Mouse (Mus musculus) MEL (cell line): ENCODE results near the gene Clec4f. TPM values are rescaled to one million over a fixed set of nuclear protein-coding genes. Genes with fewer than 3 reads are reported as not detected.

Experiments used
- DNase-seq: peaks from one replicate; pipeline ENCODE4 v3.0.0; 2011; ENCODE audit warnings: low read depth, low spot score
- H3K27ac ChIP-seq: 2 replicates; pipeline ENCODE4 v1.5.1; 2012; ENCODE audit warnings: low read depth, mild to moderate bottlenecking, control low read depth, low read length, moderate library complexity; ENCODE audit not compliant: control insufficient read depth
- H3K27me3 ChIP-seq, 2 experiments: fragments of 150-350 bp in 1 of 2; sonication (generic) in 1 of 2; 2 replicates each; pipeline ENCODE4 v1.6.1; 2012; ENCODE audit warnings: low read length in 2 of 2, mild to moderate bottlenecking in 2 of 2, improper control_type of control experiment in 1 of 2, moderate library complexity in 1 of 2; ENCODE audit not compliant: insufficient read depth in 2 of 2, control insufficient read depth in 1 of 2
- H3K36me3 ChIP-seq, 2 experiments: 2 replicates each; pipeline ENCODE4 v1.6.1; 2012 to 2014; ENCODE audit warnings: low read length in 2 of 2, improper control_type of control experiment in 1 of 2, inconsistent platforms in 1 of 2, mild to moderate bottlenecking in 1 of 2; ENCODE audit not compliant: insufficient read depth in 2 of 2, control insufficient read depth in 1 of 2
- H3K4me1 ChIP-seq, 2 experiments: fragments of 150-350 bp in 1 of 2; sonication (generic) in 1 of 2; 2 replicates each; pipeline ENCODE4 v1.6.1; 2012; ENCODE audit warnings: low read length in 2 of 2, improper control_type of control experiment in 1 of 2, mild to moderate bottlenecking in 1 of 2; ENCODE audit not compliant: insufficient read depth in 2 of 2, control insufficient read depth in 1 of 2
- H3K4me3 ChIP-seq, 2 experiments: fragments of 150-350 bp in 1 of 2; sonication (generic) in 1 of 2; 2 replicates each; pipeline ENCODE4 v1.5.1; 2012; ENCODE audit warnings: low read depth in 2 of 2, low read length in 2 of 2, mild to moderate bottlenecking in 2 of 2, moderate library complexity in 2 of 2, control low read depth in 1 of 2, improper control_type of control experiment in 1 of 2; ENCODE audit not compliant: control insufficient read depth in 1 of 2, insufficient read depth in 1 of 2
- H3K79me2 ChIP-seq: 2 replicates; pipeline ENCODE4 v1.6.1; 2012; ENCODE audit warnings: mild to moderate bottlenecking, low read length, moderate library complexity; ENCODE audit not compliant: control insufficient read depth, poor library complexity, insufficient read depth
- H3K9ac ChIP-seq: 2 replicates; pipeline ENCODE4 v1.6.1; 2012; ENCODE audit warnings: low read depth, mild to moderate bottlenecking, control low read depth, low read length, moderate library complexity; ENCODE audit not compliant: control insufficient read depth, poor library complexity, severe bottlenecking
- H3K9me3 ChIP-seq: fragments of 150-350 bp; sonication (generic); replicated peaks from 2 replicates; pipeline ENCODE4 v1.6.1; 2012; ENCODE audit warnings: mild to moderate bottlenecking, low read length, improper control_type of control experiment, moderate library complexity; ENCODE audit not compliant: insufficient read depth
- BHLHE40 ChIP-seq: IDR thresholded peaks from 2 replicates; pipeline ENCODE4 v1.6.1; 2012; ENCODE audit warnings: low read depth, mild to moderate bottlenecking, inconsistent platforms, low read length, improper control_type of control experiment, borderline replicate concordance
- CHD2 ChIP-seq: IDR thresholded peaks from 2 replicates; pipeline ENCODE4 v1.6.1; 2011; ENCODE audit warnings: low read length, improper control_type of control experiment
- CTCF ChIP-seq, 3 experiments: IDR thresholded peaks in 2 of 3; conservative IDR thresholded peaks in 1 of 3; 2 replicates each; pipeline ENCODE4 v1.5.1; 2011 to 2012; ENCODE audit warnings: low read length in 3 of 3, low read depth in 2 of 3, mild to moderate bottlenecking in 2 of 3, improper control_type of control experiment in 1 of 3, inconsistent platforms in 1 of 3, mixed read lengths in 1 of 3, moderate library complexity in 1 of 3; ENCODE audit not compliant: control insufficient read depth in 1 of 3, insufficient read depth in 1 of 3, poor library complexity in 1 of 3, severe bottlenecking in 1 of 3
- E2F4 ChIP-seq: IDR thresholded peaks from 2 replicates; pipeline ENCODE4 v1.6.1; 2011; ENCODE audit warnings: low read depth, low read length, improper control_type of control experiment, borderline replicate concordance
- EP300 ChIP-seq, 2 experiments: IDR thresholded peaks; 2 replicates each; pipeline ENCODE4 v1.6.1; 2011; ENCODE audit warnings: improper control_type of control experiment in 2 of 2, low read length in 2 of 2, low read depth in 1 of 2, mild to moderate bottlenecking in 1 of 2
- ETS1 ChIP-seq: IDR thresholded peaks from 2 replicates; pipeline ENCODE4 v1.6.1; 2012; ENCODE audit warnings: low read depth, mild to moderate bottlenecking, inconsistent platforms, low read length, improper control_type of control experiment, moderate library complexity
- GATA1 ChIP-seq: IDR thresholded peaks from 2 replicates; pipeline ENCODE4 v1.6.1; 2011; ENCODE audit warnings: low read depth, low read length, improper control_type of control experiment
- HCFC1 ChIP-seq: IDR thresholded peaks from 2 replicates; pipeline ENCODE4 v1.6.1; 2012; ENCODE audit warnings: low read depth, mild to moderate bottlenecking, inconsistent platforms, low read length, improper control_type of control experiment, moderate library complexity
- JUND ChIP-seq: IDR thresholded peaks from 2 replicates; pipeline ENCODE4 v1.6.1; 2011; ENCODE audit warnings: low read depth, mild to moderate bottlenecking, improper control_type of control experiment, low read length
- KAT2A ChIP-seq: conservative IDR thresholded peaks from 2 replicates; pipeline ENCODE4 v1.6.1; 2012; ENCODE audit warnings: low read depth, low read length, improper control_type of control experiment, inconsistent platforms
- MAX ChIP-seq: IDR thresholded peaks from 2 replicates; pipeline ENCODE4 v1.6.1; 2011; ENCODE audit warnings: low read length, improper control_type of control experiment
- MAZ ChIP-seq: IDR thresholded peaks from 2 replicates; pipeline ENCODE4 v1.6.1; 2012; ENCODE audit warnings: low read depth, mild to moderate bottlenecking, inconsistent platforms, low read length, improper control_type of control experiment
- MEF2A ChIP-seq: IDR thresholded peaks from 2 replicates; pipeline ENCODE4 v1.6.1; 2014; ENCODE audit warnings: low read depth, mild to moderate bottlenecking, inconsistent platforms, low read length, improper control_type of control experiment; ENCODE audit not compliant: poor library complexity, insufficient replicate concordance, severe bottlenecking; ENCODE audit errors: extremely low read depth
- MXI1 ChIP-seq: IDR thresholded peaks from 2 replicates; pipeline ENCODE4 v1.6.1; 2011; ENCODE audit warnings: mild to moderate bottlenecking, low read depth, low read length, improper control_type of control experiment
- MYB ChIP-seq: IDR thresholded peaks from 2 replicates; pipeline ENCODE4 v1.6.1; 2011; ENCODE audit warnings: mild to moderate bottlenecking, low read depth, low read length, improper control_type of control experiment
- MYC ChIP-seq: IDR thresholded peaks from 2 replicates; pipeline ENCODE4 v1.6.1; 2011; ENCODE audit warnings: low read depth, mild to moderate bottlenecking, low read length, improper control_type of control experiment, moderate library complexity
- POLR2AphosphoS2 ChIP-seq: IDR thresholded peaks from 2 replicates; pipeline ENCODE4 v1.6.1; 2011; ENCODE audit warnings: low read length, improper control_type of control experiment
- SIN3A ChIP-seq: IDR thresholded peaks from 2 replicates; pipeline ENCODE4 v1.6.1; 2012; ENCODE audit warnings: low read length, improper control_type of control experiment, inconsistent platforms
- SMC3 ChIP-seq: IDR thresholded peaks from 2 replicates; pipeline ENCODE4 v1.6.1; 2011; ENCODE audit warnings: low read depth, low read length, improper control_type of control experiment
- TBP ChIP-seq: IDR thresholded peaks from 2 replicates; pipeline ENCODE4 v1.8.0; 2011; ENCODE audit warnings: low read depth, low read length, improper control_type of control experiment
- UBTF ChIP-seq: IDR thresholded peaks from 2 replicates; pipeline ENCODE4 v1.6.1; 2012; ENCODE audit warnings: low read depth, mild to moderate bottlenecking, inconsistent platforms, low read length, improper control_type of control experiment, moderate library complexity, borderline replicate concordance; ENCODE audit not compliant: insufficient read depth
- ZC3H11A ChIP-seq: IDR thresholded peaks from 2 replicates; pipeline ENCODE4 v1.6.1; 2012; ENCODE audit warnings: low read depth, mild to moderate bottlenecking, inconsistent platforms, low read length, improper control_type of control experiment
- ZNF384 ChIP-seq: IDR thresholded peaks from 2 replicates; pipeline ENCODE4 v1.6.1; 2012; ENCODE audit warnings: low read depth, mild to moderate bottlenecking, inconsistent platforms, low read length, improper control_type of control experiment
- polyA plus RNA-seq, 2 experiments: library from polyadenylated mRNA; stranded (reverse) in 1 of 2; unstranded in 1 of 2; fragments of >175 nt in 1 of 2; fragments of >200 nt in 1 of 2; gene quantifications; 2 replicates each; pipeline versions ENCODE4 v1.2.1 to v1.2.4; 2012; ENCODE audit warnings: low replicate concordance in 2 of 2, low read depth in 1 of 2; ENCODE audit not compliant: insufficient read length in 2 of 2, insufficient read depth in 1 of 2, missing spikeins in 1 of 2
- total RNA-seq: library from RNA; depleted of rRNA; stranded (reverse); fragments of 300-350 nt; gene quantifications from 2 replicates; pipeline ENCODE4 v1.2.3, GENCODE M21; 2012

The Clec4f gene
- total and polyA plus RNA-seq, 3 experiments, result not detected

GRCm38 (mm10) chr6:83699971-83700370 lies 44.0 kb upstream of the Clec4f start:
- Histone ChIP-seq H3K27me3 (peaks cover 0 to 3% of the 10 kb centered on the region in 2 experiments; a peak in 2 of 4 replicates), H3K36me3 (peaks cover 0 to 3% of the 10 kb centered on the region in 2 experiments; a peak in 2 of 4 replicates), H3K79me2 (no peaks in the 10 kb centered on the region), H3K9me3 (no peaks in the 10 kb centered on the region), H3K4me1 (peaks cover 2 to 10% of the 10 kb centered on the region in 2 experiments; a peak in 3 of 4 replicates), H3K9ac (no peak overlapping the region), H3K4me3 (no peak overlapping the region), H3K27ac (no peak overlapping the region)
- no peak for DNase-seq
- TF ChIP-seq MYC (no peak), KAT2A (no peak), HCFC1 (no peak), CTCF (IDR thresholded peaks at IDR 0.05 in 2 of 3, conservative IDR thresholded peaks at IDR 0.05 in 1 of 3; ENCODE audit: control insufficient read depth in 1 of 3, insufficient read depth in 1 of 3, low read depth in 2 of 3, low read length in 3 of 3, poor library complexity in 1 of 3, severe bottlenecking in 1 of 3) (no peak), POLR2AphosphoS2 (no peak), MAZ (no peak), CHD2 (no peak), ETS1 (no peak), TBP (no peak), SIN3A (no peak), GATA1 (no peak), UBTF (no peak)

- H3K9ac ChIP-seq, result no peak overlapping the region
- no peaks in the 10 kb centered on the region for H3K9me3 ChIP-seq
- peaks cover 0 to 3% of the 10 kb centered on the region in 2 experiments; a peak in 2 of 4 replicates for H3K36me3 ChIP-seq
- DNase-seq, result no peak
- H3K27me3 ChIP-seq, result peaks cover 0 to 3% of the 10 kb centered on the region in 2 experiments; a peak in 1 of 4 replicates
- H3K27ac ChIP-seq, result no peak overlapping the region
- H3K4me1 ChIP-seq, result peaks cover 2 to 10% of the 10 kb centered on the region in 2 experiments; a peak in 3 of 4 replicates
- no peak overlapping the region for H3K4me3 ChIP-seq
- TF ChIP-seq KAT2A (no peak), JUND (no peak), MXI1 (no peak), POLR2AphosphoS2 (no peak), ZC3H11A (no peak), ZNF384 (no peak), EP300 (IDR thresholded peaks at IDR 0.05; ENCODE audit: low read depth in 1 of 2, low read length in 2 of 2) (no peak), MEF2A (no peak), GATA1 (no peak), E2F4 (no peak), SMC3 (no peak), BHLHE40 (no peak), SIN3A (no peak), MYB (no peak), MAX (no peak)
- H3K79me2 ChIP-seq, result no peaks in the 10 kb centered on the region
Measured at GRCm38 (mm10) chr6:83697932-83698331, 41.9 kb upstream of the Clec4f start.
